Mouse (Mus musculus): ENCODE data around the gene Serpine2. TPM values are rescaled to one million over a fixed set of nuclear protein-coding genes. Genes with fewer than 3 reads are reported as not detected.

Serpine2 gene
- polyA plus RNA-seq, 1 experiment from 2014 or later, result 287 TPM

- Histone ChIP-seq H3K36me3 (ENCODE audit: control insufficient read depth, insufficient read depth, low read length) (no peaks in the 10 kb centered on the region), H3K4me2 (ENCODE audit: low read depth, low read length) (no peak overlapping the region), H3K9ac (ENCODE audit: low read depth, low read length) (no peak overlapping the region), H3K4me3 (ENCODE audit: low read depth, low read length) (no peak overlapping the region), H3K27ac (replicated peaks; ENCODE audit: low read depth, low read length) (no peak overlapping the region), H3K4me1 (ENCODE audit: control insufficient read depth, insufficient read depth, low read length) (peaks cover 6% of the 10 kb centered on the region; the same call in 1 of the 2 replicates), H3K27me3 (replicated peaks; ENCODE audit: control insufficient read depth, insufficient read depth, low read length) (no peaks in the 10 kb centered on the region), H3K9me3 (ENCODE audit: control insufficient read depth, low read length) (no peaks in the 10 kb centered on the region)
- no peak for DNase-seq (ENCODE audit: low spot score)
- no peak for ATAC-seq (ENCODE audit: low read depth)
- WGBS, result 81% methylated on average over 1 of the region's 1 CpGs
Measured at GRCm38 (mm10) chr1:79764483-79764882, 96.5 kb downstream of the Serpine2 start.

GRCm38 (mm10) chr1:79764031-79764430 is 96.9 kb downstream of the Serpine2 start:
- H3K4me2 ChIP-seq (ENCODE audit: low read depth, low read length), result no peak overlapping the region
- H3K4me1 ChIP-seq (ENCODE audit: control insufficient read depth, insufficient read depth, low read length), result peaks cover 6% of the 10 kb centered on the region; the same call in 1 of the 2 replicates
- DNase-seq (ENCODE audit: low spot score), result no peak
- H3K27me3 ChIP-seq (replicated peaks; ENCODE audit: control insufficient read depth, insufficient read depth, low read length), result no peaks in the 10 kb centered on the region
- no peaks in the 10 kb centered on the region for H3K9me3 ChIP-seq (ENCODE audit: control insufficient read depth, low read length)
- H3K36me3 ChIP-seq (ENCODE audit: control insufficient read depth, insufficient read depth, low read length), result no peaks in the 10 kb centered on the region
- H3K4me3 ChIP-seq (ENCODE audit: low read depth, low read length), result no peak overlapping the region
- ATAC-seq (ENCODE audit: low read depth), result no peak
- 88% methylated on average over 2 of the region's 2 CpGs for WGBS
- no peak overlapping the region for H3K27ac ChIP-seq (replicated peaks; ENCODE audit: low read depth, low read length)
- H3K9ac ChIP-seq (ENCODE audit: low read depth, low read length), result no peak overlapping the region

GRCm38 (mm10) chr1:79762282-79763250 is 98.4 kb downstream of the Serpine2 start:
- peak overlapping the region; percentile 94 for H3K4me3 ChIP-seq (ENCODE audit: low read depth, low read length)
- peak; percentile 12 for DNase-seq (ENCODE audit: low spot score)
- H3K36me3 ChIP-seq (ENCODE audit: control insufficient read depth, insufficient read depth, low read length), result no peaks in the 10 kb centered on the region
- no peaks in the 10 kb centered on the region for H3K9me3 ChIP-seq (ENCODE audit: control insufficient read depth, low read length)
- H3K4me1 ChIP-seq (ENCODE audit: control insufficient read depth, insufficient read depth, low read length), result peaks cover 6% of the 10 kb centered on the region; the same call in 1 of the 2 replicates
- H3K27ac ChIP-seq (replicated peaks; ENCODE audit: low read depth, low read length), result no peak overlapping the region
- 51% methylated on average over 16 of the region's 16 CpGs for WGBS
- ATAC-seq (ENCODE audit: low read depth), result no peak
- H3K4me2 ChIP-seq (ENCODE audit: low read depth, low read length), result peak overlapping the region; percentile 69
- H3K9ac ChIP-seq (ENCODE audit: low read depth, low read length), result no peak overlapping the region
- no peaks in the 10 kb centered on the region for H3K27me3 ChIP-seq (replicated peaks; ENCODE audit: control insufficient read depth, insufficient read depth, low read length)

GRCm38 (mm10) chr1:79761917-79762271 is 99.1 kb downstream of the Serpine2 start:
- no peaks in the 10 kb centered on the region for H3K9me3 ChIP-seq (ENCODE audit: control insufficient read depth, low read length)
- WGBS, result 2% methylated on average over 6 of the region's 6 CpGs
- H3K27ac ChIP-seq (replicated peaks; ENCODE audit: low read depth, low read length), result no peak overlapping the region
- H3K4me2 ChIP-seq (ENCODE audit: low read depth, low read length), result peak overlapping the region; percentile 69
- peak overlapping the region; percentile 94 for H3K4me3 ChIP-seq (ENCODE audit: low read depth, low read length)
- H3K9ac ChIP-seq (ENCODE audit: low read depth, low read length), result 0 out of 2 replicates have a peak overlapping the region, but pooled peaks have one; percentile 91
- ATAC-seq (ENCODE audit: low read depth) (peak; percentile 2; the same call in 1 of the 2 replicates), DNase-seq (ENCODE audit: low spot score) (no peak)
- H3K36me3 ChIP-seq (ENCODE audit: control insufficient read depth, insufficient read depth, low read length), result no peaks in the 10 kb centered on the region
- no peaks in the 10 kb centered on the region for H3K27me3 ChIP-seq (replicated peaks; ENCODE audit: control insufficient read depth, insufficient read depth, low read length)
- H3K4me1 ChIP-seq (ENCODE audit: control insufficient read depth, insufficient read depth, low read length), result peaks cover 6% of the 10 kb centered on the region; the same call in 1 of the 2 replicates

GRCm38 (mm10) chr1:79761106-79761916 is 99.7 kb downstream of the Serpine2 start:
- peak; percentile 96 for ATAC-seq (ENCODE audit: low read depth)

GRCm38 (mm10) chr1:79760656-79761055 is 100.3 kb downstream of the Serpine2 start:
- no peak for DNase-seq (ENCODE audit: low spot score)
- Histone ChIP-seq H3K9me3 (ENCODE audit: control insufficient read depth, low read length) (no peaks in the 10 kb centered on the region), H3K27ac (replicated peaks; ENCODE audit: low read depth, low read length) (no peak overlapping the region), H3K4me1 (ENCODE audit: control insufficient read depth, insufficient read depth, low read length) (peaks cover 6% of the 10 kb centered on the region; the same call in 1 of the 2 replicates), H3K27me3 (replicated peaks; ENCODE audit: control insufficient read depth, insufficient read depth, low read length) (no peaks in the 10 kb centered on the region), H3K9ac (ENCODE audit: low read depth, low read length) (peak overlapping the region; percentile 91), H3K4me2 (ENCODE audit: low read depth, low read length) (peak overlapping the region; percentile 69), H3K36me3 (ENCODE audit: control insufficient read depth, insufficient read depth, low read length) (no peaks in the 10 kb centered on the region), H3K4me3 (ENCODE audit: low read depth, low read length) (peak overlapping the region; percentile 94)
- 0 out of 2 replicates have a peak, but pooled peaks have one; percentile 16 for ATAC-seq (ENCODE audit: low read depth)
- 7% methylated on average over 11 of the region's 11 CpGs for WGBS

More at GRCm38 (mm10) chr1:79761106-79761916, 99.7 kb downstream of the Serpine2 start:
- Histone ChIP-seq H3K9me3 (ENCODE audit: control insufficient read depth, low read length) (no peaks in the 10 kb centered on the region), H3K9ac (ENCODE audit: low read depth, low read length) (peak overlapping the region; percentile 91), H3K4me2 (ENCODE audit: low read depth, low read length) (peak overlapping the region; percentile 69), H3K36me3 (ENCODE audit: control insufficient read depth, insufficient read depth, low read length) (no peaks in the 10 kb centered on the region), H3K4me3 (ENCODE audit: low read depth, low read length) (peak overlapping the region; percentile 94), H3K4me1 (ENCODE audit: control insufficient read depth, insufficient read depth, low read length) (peaks cover 6% of the 10 kb centered on the region; the same call in 1 of the 2 replicates), H3K27ac (replicated peaks; ENCODE audit: low read depth, low read length) (no peak overlapping the region), H3K27me3 (replicated peaks; ENCODE audit: control insufficient read depth, insufficient read depth, low read length) (no peaks in the 10 kb centered on the region)
- DNase-seq (ENCODE audit: low spot score), result peak; percentile 95
- WGBS, result under 1% methylated on average over 54 of the region's 65 CpGs

GRCm38 (mm10) chr1:79759436-79759972 is 101.5 kb downstream of the Serpine2 start:
- WGBS, result 64% methylated on average over 5 of the region's 5 CpGs
- 0 out of 2 replicates have a peak overlapping the region, but pooled peaks have one; percentile 7 for H3K4me3 ChIP-seq (ENCODE audit: low read depth, low read length)
- ATAC-seq (ENCODE audit: low read depth), result 0 out of 2 replicates have a peak, but pooled peaks have one; percentile 19

GRCm38 (mm10) chr1:79759006-79759405 is 102.0 kb downstream of the Serpine2 start:
- Histone ChIP-seq H3K4me2 (ENCODE audit: low read depth, low read length) (no peak overlapping the region), H3K9ac (ENCODE audit: low read depth, low read length) (no peak overlapping the region), H3K4me1 (ENCODE audit: control insufficient read depth, insufficient read depth, low read length) (peaks cover 6% of the 10 kb centered on the region; the same call in 1 of the 2 replicates), H3K4me3 (ENCODE audit: low read depth, low read length) (no peak overlapping the region), H3K27ac (replicated peaks; ENCODE audit: low read depth, low read length) (no peak overlapping the region), H3K36me3 (ENCODE audit: control insufficient read depth, insufficient read depth, low read length) (no peaks in the 10 kb centered on the region), H3K27me3 (replicated peaks; ENCODE audit: control insufficient read depth, insufficient read depth, low read length) (no peaks in the 10 kb centered on the region), H3K9me3 (ENCODE audit: control insufficient read depth, low read length) (no peaks in the 10 kb centered on the region)
- ATAC-seq (ENCODE audit: low read depth) (no peak), DNase-seq (ENCODE audit: low spot score) (no peak)
- WGBS, result 42% methylated on average over 2 of the region's 2 CpGs

More at GRCm38 (mm10) chr1:79759436-79759972, 101.5 kb downstream of the Serpine2 start:
- H3K9me3 ChIP-seq (ENCODE audit: control insufficient read depth, low read length), result no peaks in the 10 kb centered on the region
- H3K27me3 ChIP-seq (replicated peaks; ENCODE audit: control insufficient read depth, insufficient read depth, low read length), result no peaks in the 10 kb centered on the region
- no peak overlapping the region for H3K9ac ChIP-seq (ENCODE audit: low read depth, low read length)
- H3K27ac ChIP-seq (replicated peaks; ENCODE audit: low read depth, low read length), result no peak overlapping the region
- DNase-seq (ENCODE audit: low spot score), result peak; percentile 26
- no peaks in the 10 kb centered on the region for H3K36me3 ChIP-seq (ENCODE audit: control insufficient read depth, insufficient read depth, low read length)
- peaks cover 6% of the 10 kb centered on the region; the same call in 1 of the 2 replicates for H3K4me1 ChIP-seq (ENCODE audit: control insufficient read depth, insufficient read depth, low read length)
- H3K4me2 ChIP-seq (ENCODE audit: low read depth, low read length), result peak overlapping the region; percentile 33
